Mouse (Mus musculus) kidney, adult 2 months (tissue): ENCODE data around the gene Rtp3.

Source experiments
- CTCF ChIP-seq: fragments of 200-500 bp; conservative IDR thresholded peaks from 2 replicates; pipeline ENCODE4 v1.5.1; 2011; ENCODE audit warnings: low read depth, mild to moderate bottlenecking, control low read depth, low read length, moderate library complexity, mixed read lengths; ENCODE audit not compliant: insufficient read depth, insufficient read length
- POLR2A ChIP-seq: fragments of 200-500 bp; IDR thresholded peaks from one replicate; pipeline ENCODE4 v1.6.1; 2011; ENCODE audit warnings: low read depth, low read length, control low read depth

GRCm38 (mm10) chr9:110953550-110954461, 36.6 kb downstream of the Rtp3 start:
- TF ChIP-seq POLR2A = no peak
- TF ChIP-seq CTCF = peak; percentile 60
